ENCODE assay signal across 8 mouse cellular contexts in the genomic region with DNA sequence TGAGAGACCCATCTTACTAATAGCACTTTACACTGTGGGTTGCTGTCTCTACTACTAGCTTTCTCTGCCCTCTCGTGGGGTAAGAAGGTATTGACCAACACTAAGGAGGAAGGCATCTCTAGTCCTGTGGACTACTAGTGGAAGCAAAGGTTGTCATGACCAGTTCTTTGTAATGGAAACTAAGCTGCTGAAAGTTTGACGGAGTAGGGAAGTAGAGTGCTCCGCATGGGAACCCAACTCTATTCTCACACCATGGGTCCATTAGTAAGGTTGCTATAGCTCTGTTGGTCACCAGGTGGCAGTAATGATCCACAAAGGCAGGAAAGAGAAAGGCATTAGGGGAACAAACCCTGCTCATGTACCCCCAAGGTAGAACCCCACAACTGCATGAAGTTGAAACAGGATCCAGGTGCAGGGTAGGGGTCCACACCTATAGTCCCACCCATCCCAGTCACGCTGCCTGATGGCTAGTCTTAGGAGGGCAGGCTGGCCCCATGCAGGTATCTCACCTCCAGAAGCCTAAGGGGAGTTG. TPM values are rescaled to one million over a fixed set of nuclear protein-coding genes. Genes with fewer than 3 reads are reported as not detected.
A peak's percentile ranks its signal among the peaks of the same experiment; 100 is the strongest.
DNase-seq lines count a peak whose midpoint lies in the region; ATAC-seq lines count a peak whose summit lies in the region.

No protein-coding gene starts in this region.

- no peak overlapping the region for H3K4me2 ChIP-seq in kidney, embryonic 15.5 days
- no peak overlapping the region for H3K4me2 ChIP-seq in limb, embryonic 15.5 days

- H3K4me1 ChIP-seq in embryonic facial prominence, embryonic 10.5 days: no peaks in the 10 kb centered on the region
- H3K4me1 ChIP-seq in kidney, embryonic 15.5 days: no peaks in the 10 kb centered on the region
- H3K4me1 ChIP-seq in limb, embryonic 15.5 days: peaks cover 2% of the 10 kb centered on the region; the same call in 1 of the 2 replicates

- ATAC-seq in kidney, embryonic 15.5 days (replicated peaks; ENCODE audit: low FRiP score): peak; percentile 70
- ATAC-seq in limb, embryonic 15.5 days (ENCODE audit: insufficient number of reproducible peaks, low FRiP score, low TSS enrichment, low read depth): peak; percentile 50; the same call in 1 of the 2 replicates
- ATAC-seq in monocyte, adult 5-6 weeks (replicated peaks; ENCODE audit: insufficient number of reproducible peaks, low FRiP score, low TSS enrichment, poor library complexity, severe bottlenecking): peak; percentile 87

- H3K36me3 ChIP-seq in embryonic facial prominence, embryonic 10.5 days (replicated peaks): peaks cover 62% of the 10 kb centered on the region
- H3K36me3 ChIP-seq in kidney, embryonic 15.5 days: peaks cover 59% of the 10 kb centered on the region
- H3K36me3 ChIP-seq in limb, embryonic 15.5 days: peaks cover 46% of the 10 kb centered on the region

- WGBS in embryonic facial prominence, embryonic 10.5 days: 29% methylated on average over 4 of the region's 4 CpGs
- WGBS in kidney, embryonic 15.5 days: 31% methylated on average over 4 of the region's 4 CpGs
- 28% methylated on average over 4 of the region's 4 CpGs for WGBS in limb, embryonic 15.5 days

- no peak overlapping the region for H3K27ac ChIP-seq in embryonic facial prominence, embryonic 10.5 days (replicated peaks)
- H3K27ac ChIP-seq in kidney, embryonic 15.5 days: 0 out of 2 replicates have a peak overlapping the region, but pooled peaks have one; percentile 3
- no peak overlapping the region for H3K27ac ChIP-seq in limb, embryonic 15.5 days

- no peaks in the 10 kb centered on the region for H3K9me3 ChIP-seq in embryonic facial prominence, embryonic 10.5 days
- H3K9me3 ChIP-seq in kidney, embryonic 15.5 days (replicated peaks): no peaks in the 10 kb centered on the region
- H3K9me3 ChIP-seq in limb, embryonic 15.5 days: no peaks in the 10 kb centered on the region

- peak; percentile 81 to 85 for DNase-seq in B cell, adult 2 months
- peak; percentile 31 for DNase-seq in adrenal gland, adult 8-10 months
- DNase-seq in embryonic facial prominence, embryonic 10.5 days (ENCODE audit: low spot score): peak; percentile 53
- DNase-seq in heart, adult 9 months (ENCODE audit: low spot score in 2 of 2): peak; percentile 58 to 71
- peak; percentile 72 to 84 for DNase-seq in spleen, postnatal 4 days (ENCODE audit: low spot score in 2 of 2)

- H3K27me3 ChIP-seq in embryonic facial prominence, embryonic 10.5 days (replicated peaks; ENCODE audit: low read depth, poor library complexity, severe bottlenecking): no peaks in the 10 kb centered on the region
- H3K27me3 ChIP-seq in kidney, embryonic 15.5 days: no peaks in the 10 kb centered on the region
- no peaks in the 10 kb centered on the region for H3K27me3 ChIP-seq in limb, embryonic 15.5 days

- no peak overlapping the region for H3K4me3 ChIP-seq in embryonic facial prominence, embryonic 10.5 days
- H3K4me3 ChIP-seq in kidney, embryonic 15.5 days (replicated peaks): no peak overlapping the region
- H3K4me3 ChIP-seq in limb, embryonic 15.5 days: no peak overlapping the region

- H3K9ac ChIP-seq in kidney, embryonic 15.5 days: no peak overlapping the region
- no peak overlapping the region for H3K9ac ChIP-seq in limb, embryonic 15.5 days

RNA-seq across cellular contexts. Expression of a gene that starts 31.1 kb away (rescaled TPM):
- 10 to 100 TPM; 41.3 to 60.8 (median 49.4) TPM for total RNA-seq in adrenal gland, adult 8-10 months (2022)
- 33.1 and 34.3 TPM in 2 replicates for polyA plus RNA-seq in embryonic facial prominence, embryonic 10.5 days (2016; fragmentation: Nextera tagmentation; extraction: Ambion mirVana)
- 28.4 and 29.7 TPM in 2 replicates for polyA plus RNA-seq in kidney, embryonic 15.5 days (2015; fragmentation: Nextera tagmentation; extraction: Ambion mirVana)
- 25.5 and 28.2 TPM in 2 replicates for polyA plus RNA-seq in limb, embryonic 15.5 days (2015; fragmentation: Nextera tagmentation; extraction: Ambion mirVana)
- 58.9 to 107 TPM (median 65.1 TPM) in 3 replicates for total RNA-seq in monocyte, adult 5-6 weeks (2017)

RNA-seq across cellular contexts. Expression of a gene that starts 31.2 kb away (rescaled TPM):
- total RNA-seq in adrenal gland, adult 8-10 months (2022): 10 to 100 TPM; 58.4 to 65.5 (median 64.0) TPM
- 46.7 and 51.7 TPM in 2 replicates for polyA plus RNA-seq in embryonic facial prominence, embryonic 10.5 days (2016; fragmentation: Nextera tagmentation; extraction: Ambion mirVana)
- polyA plus RNA-seq in kidney, embryonic 15.5 days (2015; fragmentation: Nextera tagmentation; extraction: Ambion mirVana): 55.8 TPM in 2 replicates
- 73.7 and 76.1 TPM in 2 replicates for polyA plus RNA-seq in limb, embryonic 15.5 days (2015; fragmentation: Nextera tagmentation; extraction: Ambion mirVana)
- 46.5 to 53.9 TPM (median 52.1 TPM) in 3 replicates for total RNA-seq in monocyte, adult 5-6 weeks (2017)

RNA-seq across cellular contexts. Expression of a gene that starts 36.2 kb away (rescaled TPM):
- not detected for total RNA-seq in adrenal gland, adult 8-10 months (2022)
- polyA plus RNA-seq in embryonic facial prominence, embryonic 10.5 days (2016; fragmentation: Nextera tagmentation; extraction: Ambion mirVana): 0.11 and 0.18 TPM in 2 replicates
- 0.21 and 0.23 TPM in 2 replicates for polyA plus RNA-seq in kidney, embryonic 15.5 days (2015; fragmentation: Nextera tagmentation; extraction: Ambion mirVana)
- 0.22 and 0.45 TPM in 2 replicates for polyA plus RNA-seq in limb, embryonic 15.5 days (2015; fragmentation: Nextera tagmentation; extraction: Ambion mirVana)
- 0.38 to 1.8 TPM in 2 of 3 replicates, not detected in the other for total RNA-seq in monocyte, adult 5-6 weeks (2017)

RNA-seq across cellular contexts. Expression of a gene that starts 46.4 kb away (rescaled TPM):
- 1 to 10 TPM in 2 of 4 experiments, under 1 TPM in 2; 0.81 to 2.3 (median 1.1) TPM for total RNA-seq in adrenal gland, adult 8-10 months (2022)
- polyA plus RNA-seq in embryonic facial prominence, embryonic 10.5 days (2016; fragmentation: Nextera tagmentation; extraction: Ambion mirVana): 0.38 and 0.66 TPM in 2 replicates
- 0.58 and 1.6 TPM in 2 replicates for polyA plus RNA-seq in kidney, embryonic 15.5 days (2015; fragmentation: Nextera tagmentation; extraction: Ambion mirVana)
- 1.7 and 2.5 TPM in 2 replicates for polyA plus RNA-seq in limb, embryonic 15.5 days (2015; fragmentation: Nextera tagmentation; extraction: Ambion mirVana)
- 1.8 to 5.2 TPM (median 1.9 TPM) in 3 replicates for total RNA-seq in monocyte, adult 5-6 weeks (2017)

Comparison
In these comparisons a context has a peak if more than half of its experiments do, and no peak if none do; other contexts are left out.
1. DNase-seq: peak in every context shown above with its lines; median percentile 83 in B cell, adult 2 months; 78 in spleen, postnatal 4 days; 64 in heart, adult 9 months; 53 in embryonic facial prominence, embryonic 10.5 days; 31 in adrenal gland, adult 8-10 months.